Mouse (Mus musculus) mammary gland, adult 2 months (tissue): ENCODE results near the gene Vti1a. TPM values are rescaled to one million over a fixed set of nuclear protein-coding genes. Genes with fewer than 3 reads are reported as not detected.

Experiments
- polyA plus RNA-seq: library from polyadenylated mRNA; depleted of rRNA; stranded (reverse); fragments of >200 nt; gene quantifications from 2 replicates; pipeline ENCODE4 v1.2.3, GENCODE M21; 2012; ENCODE audit warnings: low replicate concordance; rRNA removed

Vti1a gene
- 12.6 and 14.3 TPM in 2 replicates for polyA plus RNA-seq

GRCm38 (mm10) chr19:55316109-55316714 lies at the start of gene Vti1a:
Gene Vti1a (plus strand): TSS chr19:55316295.

DNA sequence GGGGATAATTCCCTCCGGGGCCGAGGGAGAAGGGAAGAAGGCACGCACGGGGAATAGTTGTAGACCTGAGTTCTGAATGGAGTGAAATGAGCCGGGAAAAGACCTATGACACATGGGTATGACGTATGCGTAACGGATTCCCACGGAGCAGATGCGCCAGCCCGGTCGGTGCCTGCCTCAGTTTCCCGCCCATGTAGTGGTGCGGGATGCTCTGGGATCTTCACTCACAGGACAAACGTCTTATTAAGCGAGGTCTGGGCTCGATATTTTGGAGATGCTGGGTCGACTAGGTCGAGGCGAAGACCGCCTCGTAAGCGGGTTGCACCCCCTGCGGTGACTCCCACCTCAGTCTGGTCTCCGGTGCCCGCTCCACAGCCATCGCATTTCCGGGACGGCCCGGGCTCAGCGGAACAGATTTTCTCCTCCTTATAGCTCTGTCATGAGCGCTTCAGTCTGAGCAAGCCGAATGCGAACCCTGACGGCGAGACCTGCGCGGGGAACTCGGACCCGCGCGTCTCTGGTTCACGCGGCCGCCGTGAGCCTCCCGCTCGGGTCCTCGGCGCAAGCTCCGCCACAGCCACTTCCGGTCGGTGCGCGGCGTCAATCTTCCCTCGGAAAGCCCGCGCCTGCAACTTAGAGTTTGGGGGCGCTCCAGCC lies 515 bp upstream of the Vti1a start, which contains the start of gene Zdhhc6:
Gene Zdhhc6, minus strand, starts transcription at position 581 of the 657 bp plus-strand sequence.

Other genes with a start within 250 kb of the Vti1a start
- 126 and 218 TPM in 2 replicates for gene Gpam, start 189.1 kb upstream of the Vti1a start, polyA plus RNA-seq
- 0.50 TPM in 1 of 2 replicates, not detected in the other for gene Tectb, start 135.6 kb upstream of the Vti1a start, polyA plus RNA-seq
- gene Gucy2g, start 75.1 kb upstream of the Vti1a start, polyA plus RNA-seq: 0.20 and 0.30 TPM in 2 replicates
- 11.1 and 30.6 TPM in 2 replicates for gene Acsl5, start 64.4 kb upstream of the Vti1a start, polyA plus RNA-seq
- 6.6 and 15.3 TPM in 2 replicates for gene Zdhhc6, start 263 bp upstream of the Vti1a start, polyA plus RNA-seq